Mouse (Mus musculus) liver, adult 2 months (tissue): ENCODE results near the gene Il4. TPM values are rescaled to one million over a fixed set of nuclear protein-coding genes. Genes with fewer than 3 reads are reported as not detected.
"Not testable (repeated sequence)": the region's sequence is repeated elsewhere in the genome, so short reads cannot be mapped to it uniquely, and the experiment has no call there.

ENCODE experiments used
- DNase-seq: peaks from one replicate; pipeline ENCODE4 v3.0.0-alpha.2; 2011; ENCODE audit warnings: low read depth, low spot score; ENCODE audit errors: extremely low read depth
- H3K27ac ChIP-seq: fragments of 200-500 bp; replicated peaks from 2 replicates; pipeline ENCODE4 v1.5.1; 2012; ENCODE audit warnings: low read depth, mild to moderate bottlenecking, control low read depth, inconsistent platforms, low read length; ENCODE audit not compliant: insufficient read depth
- H3K27me3 ChIP-seq: fragments of 200-500 bp; 2 replicates; pipeline ENCODE4 v1.6.1; 2012; ENCODE audit warnings: mild to moderate bottlenecking, moderate library complexity, low read length, inconsistent platforms; ENCODE audit not compliant: control insufficient read depth, insufficient read depth
- H3K36me3 ChIP-seq: fragments of 200-500 bp; 2 replicates; pipeline ENCODE4 v1.6.1; 2012; ENCODE audit warnings: low read length, inconsistent platforms; ENCODE audit not compliant: control insufficient read depth, insufficient read depth
- H3K4me1 ChIP-seq: fragments of 200-500 bp; 2 replicates; pipeline ENCODE4 v1.6.1; 2011; ENCODE audit warnings: low read length; ENCODE audit not compliant: control insufficient read depth, insufficient read depth
- H3K4me3 ChIP-seq: fragments of 200-500 bp; 2 replicates; pipeline ENCODE4 v1.5.1; 2011; ENCODE audit warnings: low read depth, mild to moderate bottlenecking, control low read depth, low read length, moderate library complexity; ENCODE audit not compliant: insufficient read depth
- H3K79me2 ChIP-seq: fragments of 200-500 bp; 2 replicates; pipeline ENCODE4 v1.6.1; 2012; ENCODE audit warnings: inconsistent platforms, mild to moderate bottlenecking, low read length, moderate library complexity; ENCODE audit not compliant: control insufficient read depth, insufficient read depth
- H3K9ac ChIP-seq: fragments of 200-500 bp; 2 replicates; pipeline ENCODE4 v1.6.1; 2012; ENCODE audit warnings: low read depth, mild to moderate bottlenecking, control low read depth, inconsistent platforms, low read length
- CTCF ChIP-seq: fragments of 200-500 bp; IDR thresholded peaks from 2 replicates; pipeline ENCODE4 v1.5.1; 2011; ENCODE audit warnings: low read depth, low read length, control low read depth
- POLR2A ChIP-seq: fragments of 200-500 bp; IDR thresholded peaks from 2 replicates; pipeline ENCODE4 v1.6.1; 2011; ENCODE audit warnings: low read length, control low read depth; ENCODE audit not compliant: insufficient read depth; ENCODE audit errors: extremely low read depth
- WGBS: fragments of 180-500 bp; shearing (Covaris S2); methylation state at CpG from one replicate; pipeline ENCODE4 v1.1.7; 2018; 5-methylcytosine and 5-hydroxymethylcytosine counted together
- polyA plus RNA-seq: library from polyadenylated mRNA; depleted of rRNA; stranded (reverse); fragments of >200 nt; gene quantifications from 2 replicates; pipeline ENCODE4 v1.2.3, GENCODE M21; 2012
- total RNA-seq: library from RNA; depleted of rRNA; stranded (reverse); fragments of >200 nt; gene quantifications from 2 replicates; pipeline ENCODE4 v1.2.3, GENCODE M21; 2014

Il4 gene
- total and polyA plus RNA-seq, 2 experiments, result 0.17 TPM; not detected in 1

DNA sequence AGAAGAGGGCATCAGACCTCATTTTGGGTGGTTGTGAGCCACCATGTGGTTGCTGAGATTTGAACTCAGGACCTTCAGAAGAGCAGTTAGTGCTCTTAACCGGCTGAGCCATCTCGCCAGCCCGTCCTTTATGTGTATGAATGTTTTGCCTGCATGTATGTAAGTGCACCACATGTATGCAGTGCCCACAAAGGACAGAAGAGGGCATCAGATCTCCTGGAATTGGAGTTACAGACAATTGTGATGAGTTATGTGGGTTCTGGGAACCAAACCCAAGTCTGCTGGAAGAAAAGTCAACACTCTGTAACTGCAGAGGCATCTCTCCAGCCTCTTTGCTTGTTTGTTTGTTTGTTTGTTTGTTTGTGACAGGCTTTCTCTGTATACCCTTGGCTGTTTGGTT is 37.9 kb downstream of the Il4 start:
- H3K27ac ChIP-seq, result no peak overlapping the region
- WGBS, result 98% methylated on average over 3 of the region's 3 CpGs
- no peak for DNase-seq
- H3K9ac ChIP-seq, result no peak overlapping the region
- H3K4me1 ChIP-seq, result no peaks in the 10 kb centered on the region
- peaks cover 2% of the 10 kb centered on the region; the same call in 1 of the 2 replicates for H3K36me3 ChIP-seq
- no peaks in the 10 kb centered on the region for H3K27me3 ChIP-seq
- TF ChIP-seq POLR2A (no peak), CTCF (no peak)
- H3K79me2 ChIP-seq, result no peaks in the 10 kb centered on the region
- H3K4me3 ChIP-seq, result no peak overlapping the region

GRCm38 (mm10) chr11:53567224-53568014 is 51.0 kb downstream of the Il4 start, which contains the start of gene Kif3a:
TSS of gene Kif3a (plus strand) at chr11:53567379.
- peak within 1 kb of the TSS; percentile 82 for H3K9ac ChIP-seq
- no peak within 1 kb of the TSS for H3K27ac ChIP-seq
- peak; percentile 78 for DNase-seq

GRCm38 (mm10) chr11:53566646-53567045 is 51.8 kb downstream of the Il4 start:
- Histone ChIP-seq H3K27me3 (no peaks in the 10 kb centered on the region), H3K9ac (no peak overlapping the region), H3K4me1 (peaks cover 2% of the 10 kb centered on the region; the same call in 1 of the 2 replicates), H3K27ac (no peak overlapping the region), H3K4me3 (no peak overlapping the region), H3K36me3 (no peaks in the 10 kb centered on the region), H3K79me2 (no peaks in the 10 kb centered on the region)
- DNase-seq, result no peak
- WGBS, result 84% methylated on average over 4 of the region's 4 CpGs
- TF ChIP-seq POLR2A, result no peak
- no peak for TF ChIP-seq CTCF

More at GRCm38 (mm10) chr11:53567224-53568014, 51.0 kb downstream of the Il4 start, which contains the start of gene Kif3a:
- Histone ChIP-seq H3K79me2 (no peaks in the 10 kb centered on the region), H3K27me3 (no peaks in the 10 kb centered on the region), H3K36me3 (no peaks in the 10 kb centered on the region), H3K4me1 (peaks cover 2% of the 10 kb centered on the region; the same call in 1 of the 2 replicates), H3K4me3 (peak within 1 kb of the TSS; percentile 92)
- WGBS, result 2% methylated on average over 69 of the region's 69 CpGs
- TF ChIP-seq CTCF (no peak), POLR2A (no peak)

GRCm38 (mm10) chr11:53561986-53562385 is 56.5 kb downstream of the Il4 start:
- Histone ChIP-seq H3K27ac (no peak overlapping the region), H3K9ac (no peak overlapping the region), H3K27me3 (no peaks in the 10 kb centered on the region), H3K79me2 (no peaks in the 10 kb centered on the region), H3K36me3 (no peaks in the 10 kb centered on the region), H3K4me3 (no peak overlapping the region), H3K4me1 (no peaks in the 10 kb centered on the region)
- no peak for DNase-seq
- 85% methylated on average over 2 of the region's 2 CpGs for WGBS
- TF ChIP-seq POLR2A (no peak), CTCF (no peak)

GRCm38 (mm10) chr11:53559980-53560379 is 58.5 kb downstream of the Il4 start:
- not testable (repeated sequence) for DNase-seq, H3K9ac ChIP-seq, H3K27ac ChIP-seq, H3K27me3 ChIP-seq, H3K79me2 ChIP-seq, H3K36me3 ChIP-seq, H3K4me3 ChIP-seq, H3K4me1 ChIP-seq
- WGBS, result 69% methylated on average over 2 of the region's 3 CpGs

DNA sequence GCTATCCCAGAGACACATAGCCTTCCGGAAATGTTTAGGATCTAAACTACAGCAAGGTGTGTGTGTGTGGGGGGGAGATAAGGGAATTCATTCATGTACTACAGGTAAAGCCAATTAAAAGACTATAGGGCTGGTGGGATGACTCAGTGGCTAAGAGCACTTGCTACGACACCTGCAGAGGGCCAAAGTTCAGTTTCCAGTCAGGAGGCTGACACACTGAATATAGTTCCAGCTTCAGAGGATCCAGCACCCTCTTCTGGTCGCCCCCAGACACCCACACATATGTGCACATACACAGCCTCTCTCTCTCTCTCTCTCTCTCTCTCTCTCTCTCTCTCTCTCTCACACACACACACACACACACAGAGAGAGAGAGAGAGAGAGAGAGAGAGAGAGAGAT is 60.5 kb downstream of the Il4 start:
- not testable (repeated sequence) for H3K36me3 ChIP-seq, H3K79me2 ChIP-seq, H3K27me3 ChIP-seq, DNase-seq, H3K9ac ChIP-seq, H3K4me1 ChIP-seq, H3K27ac ChIP-seq, H3K4me3 ChIP-seq
- WGBS, result 96% methylated on average over 2 of the region's 3 CpGs

GRCm38 (mm10) chr11:53556529-53556928 is 61.9 kb downstream of the Il4 start:
- WGBS, result 92% methylated on average over 14 of the region's 20 CpGs
- H3K9ac ChIP-seq, H3K4me3 ChIP-seq, H3K27me3 ChIP-seq, H3K4me1 ChIP-seq, H3K27ac ChIP-seq, H3K79me2 ChIP-seq, H3K36me3 ChIP-seq, DNase-seq: not testable (repeated sequence)
